Mouse (Mus musculus): ENCODE measurements around the gene Ltbr.

GRCm38 (mm10) chr6:125266091-125266490, 47.6 kb downstream of the Ltbr start:
- no peak for TF ChIP-seq ZNF384 (IDR thresholded peaks at IDR 0.05; ENCODE audit: low read depth, low read length)
- TF ChIP-seq CHD2 (IDR thresholded peaks at IDR 0.05; ENCODE audit: low read depth, low read length): no peak
- no peak for TF ChIP-seq MAFK (IDR thresholded peaks at IDR 0.05; ENCODE audit: insufficient read depth, low read depth, low read length)
- no peak for TF ChIP-seq ZC3H11A (IDR thresholded peaks at IDR 0.05; ENCODE audit: borderline replicate concordance, low read depth, low read length)

All from ES-E14 (cell line).